Mouse (Mus musculus) C2C12 (cell line): ENCODE data around the gene Rmnd1.

Experiments
- CEBPB ChIP-seq: IDR thresholded peaks from one replicate; pipeline ENCODE4 v1.6.1; 2011; ENCODE audit warnings: low read depth, mild to moderate bottlenecking, control low read depth, moderate library complexity
- CTCF ChIP-seq: IDR thresholded peaks from one replicate; pipeline ENCODE4 v1.5.1; 2011; ENCODE audit not compliant: control insufficient read depth, insufficient read depth, insufficient read length
- FOSL1 ChIP-seq: IDR thresholded peaks from one replicate; pipeline ENCODE4 v1.8.0; 2011; ENCODE audit warnings: mild to moderate bottlenecking, low read length; ENCODE audit not compliant: poor library complexity, insufficient read depth, severe bottlenecking
- MAX ChIP-seq: IDR thresholded peaks from one replicate; pipeline ENCODE4 v1.6.1; 2011; ENCODE audit warnings: mild to moderate bottlenecking, control low read depth
- MYOD1 ChIP-seq: IDR thresholded peaks from one replicate; pipeline ENCODE4 v1.6.1; 2011; ENCODE audit warnings: low read depth; ENCODE audit not compliant: control insufficient read depth, insufficient read length
- MYOG ChIP-seq: IDR thresholded peaks from one replicate; pipeline ENCODE4 v1.6.1; 2011; ENCODE audit not compliant: control insufficient read depth, insufficient read length; ENCODE audit errors: extremely low read depth
- USF1 ChIP-seq: IDR thresholded peaks from one replicate; pipeline ENCODE4 v1.6.1; 2011; ENCODE audit warnings: low read depth, mild to moderate bottlenecking, control low read depth, moderate library complexity

- TF ChIP-seq CEBPB: no peak
- TF ChIP-seq CTCF: no peak
- TF ChIP-seq MYOG: no peak
- no peak for TF ChIP-seq MAX
- TF ChIP-seq MYOD1: no peak
- TF ChIP-seq FOSL1: no peak
- TF ChIP-seq USF1: no peak
Observed at GRCm38 (mm10) chr10:4435416-4435815, 3.2 kb upstream of the Rmnd1 start.
